Mouse (Mus musculus) CH12.LX (cell line): Measurements from ENCODE around the gene Prkca. TPM values are rescaled to one million over a fixed set of nuclear protein-coding genes. Genes with fewer than 3 reads are reported as not detected.

ENCODE experiments used
- DNase-seq: peaks from one replicate; pipeline ENCODE4 v3.0.0-alpha.2; 2013; ENCODE audit errors: extremely low read depth
- H3K27ac ChIP-seq: 2 replicates; pipeline ENCODE4 v1.5.1; 2012; ENCODE audit warnings: low read depth, mild to moderate bottlenecking, control low read depth, moderate library complexity; ENCODE audit not compliant: insufficient read depth
- H3K27me3 ChIP-seq: replicated peaks from 2 replicates; pipeline ENCODE3; 2012; ENCODE audit warnings: inconsistent platforms
- H3K36me3 ChIP-seq, 2 experiments: replicated peaks in 1 of 2; 2 replicates each; pipeline versions ENCODE3 to v1.6.1; 2012; ENCODE audit warnings: inconsistent platforms in 1 of 2, low read length in 1 of 2, mild to moderate bottlenecking in 1 of 2, mixed read lengths in 1 of 2, moderate library complexity in 1 of 2; ENCODE audit not compliant: control insufficient read depth in 1 of 2, insufficient read depth in 1 of 2
- H3K4me1 ChIP-seq, 2 experiments: 2 replicates each; pipeline ENCODE4 v1.6.1; 2012; ENCODE audit warnings: inconsistent platforms in 1 of 2, moderate library complexity in 1 of 2; ENCODE audit not compliant: insufficient read depth in 2 of 2, control insufficient read depth in 1 of 2
- H3K4me2 ChIP-seq: 2 replicates; pipeline ENCODE4 v1.6.1; 2012; ENCODE audit warnings: low read depth, mild to moderate bottlenecking, control low read depth; ENCODE audit not compliant: poor library complexity, insufficient read depth, severe bottlenecking
- H3K4me3 ChIP-seq, 3 experiments: fragments of 150-350 bp in 1 of 3; sonication (generic) in 1 of 3; replicated peaks in 1 of 3; 2 replicates each; pipeline versions ENCODE3 to v1.5.1; 2011 to 2012; ENCODE audit warnings: low read depth in 2 of 3, low read length in 2 of 3, mild to moderate bottlenecking in 2 of 3, moderate library complexity in 2 of 3, control low read depth in 1 of 3, improper control_type of control experiment in 1 of 3, inconsistent platforms in 1 of 3, mixed read lengths in 1 of 3; ENCODE audit not compliant: poor library complexity in 1 of 3
- H3K79me2 ChIP-seq: replicated peaks from 2 replicates; pipeline ENCODE4 v1.6.1; 2012; ENCODE audit warnings: mild to moderate bottlenecking, moderate library complexity; ENCODE audit not compliant: control insufficient read depth, poor library complexity, insufficient read depth, severe bottlenecking; ENCODE audit errors: extremely low read depth
- H3K9ac ChIP-seq: 2 replicates; pipeline ENCODE4 v1.6.1; 2012; ENCODE audit warnings: low read depth, mild to moderate bottlenecking, control low read depth, moderate library complexity; ENCODE audit not compliant: insufficient read depth
- H3K9me3 ChIP-seq: replicated peaks from 2 replicates; pipeline ENCODE3; 2012; ENCODE audit warnings: low read length, inconsistent platforms, mixed read lengths
- BHLHE40 ChIP-seq: IDR thresholded peaks from 2 replicates; pipeline ENCODE4 v1.6.1; 2011; ENCODE audit warnings: mild to moderate bottlenecking, low read depth, low read length, improper control_type of control experiment
- CHD2 ChIP-seq: IDR thresholded peaks from 2 replicates; pipeline ENCODE4 v1.6.1; 2011; ENCODE audit warnings: low read length, improper control_type of control experiment
- CTCF ChIP-seq, 2 experiments: IDR thresholded peaks in 1 of 2; conservative IDR thresholded peaks in 1 of 2; 2 replicates each; pipeline ENCODE4 v1.5.1; 2011 to 2012; ENCODE audit warnings: low read depth in 2 of 2, low read length in 2 of 2, improper control_type of control experiment in 1 of 2, inconsistent platforms in 1 of 2, mild to moderate bottlenecking in 1 of 2, moderate library complexity in 1 of 2
- GABPA ChIP-seq: IDR thresholded peaks from 2 replicates; pipeline ENCODE4 v1.6.1; 2012; ENCODE audit warnings: low read depth, low read length, improper control_type of control experiment, inconsistent platforms; ENCODE audit not compliant: insufficient replicate concordance
- HCFC1 ChIP-seq: IDR thresholded peaks from 2 replicates; pipeline ENCODE4 v1.6.1; 2012; ENCODE audit warnings: low read depth, mild to moderate bottlenecking, inconsistent platforms, low read length, improper control_type of control experiment
- JUN ChIP-seq: IDR thresholded peaks from 2 replicates; pipeline ENCODE4 v1.6.1; 2011; ENCODE audit warnings: low read depth, mild to moderate bottlenecking, low read length, improper control_type of control experiment, moderate library complexity; ENCODE audit not compliant: insufficient read depth
- MAFK ChIP-seq: IDR thresholded peaks from 2 replicates; pipeline ENCODE4 v1.6.1; 2011; ENCODE audit warnings: low read length, improper control_type of control experiment; ENCODE audit not compliant: insufficient replicate concordance
- MAX ChIP-seq: IDR thresholded peaks from 2 replicates; pipeline ENCODE4 v1.6.1; 2011; ENCODE audit warnings: low read length, improper control_type of control experiment
- MAZ ChIP-seq: IDR thresholded peaks from 2 replicates; pipeline ENCODE4 v1.6.1; 2012; ENCODE audit warnings: low read depth, mild to moderate bottlenecking, inconsistent platforms, low read length, improper control_type of control experiment, moderate library complexity
- MEF2A ChIP-seq: IDR thresholded peaks from 2 replicates; pipeline ENCODE4 v1.6.1; 2014; ENCODE audit warnings: low read depth, mild to moderate bottlenecking, inconsistent platforms, low read length, improper control_type of control experiment, borderline replicate concordance
- MYC ChIP-seq: IDR thresholded peaks from 2 replicates; pipeline ENCODE4 v1.6.1; 2011; ENCODE audit warnings: low read depth, mild to moderate bottlenecking, improper control_type of control experiment, low read length
- NRF1 ChIP-seq: IDR thresholded peaks from 2 replicates; pipeline ENCODE4 v1.6.1; 2014; ENCODE audit warnings: low read depth, mild to moderate bottlenecking, inconsistent platforms, low read length, improper control_type of control experiment, moderate library complexity
- PAX5 ChIP-seq: IDR thresholded peaks from 2 replicates; pipeline ENCODE4 v1.6.1; 2012; ENCODE audit warnings: low read length, inconsistent platforms, mixed read lengths
- POLR2AphosphoS2 ChIP-seq: IDR thresholded peaks from 2 replicates; pipeline ENCODE4 v1.6.1; 2011; ENCODE audit warnings: low read depth, low read length, improper control_type of control experiment
- RAD21 ChIP-seq: IDR thresholded peaks from 2 replicates; pipeline ENCODE4 v1.6.1; 2011; ENCODE audit warnings: low read depth, mild to moderate bottlenecking, low read length, improper control_type of control experiment, moderate library complexity
- RCOR1 ChIP-seq: conservative IDR thresholded peaks from 2 replicates; pipeline ENCODE4 v1.6.1; 2012; ENCODE audit warnings: low read depth, mild to moderate bottlenecking, inconsistent platforms, low read length, improper control_type of control experiment
- SMC3 ChIP-seq: IDR thresholded peaks from 2 replicates; pipeline ENCODE4 v1.6.1; 2011; ENCODE audit warnings: low read depth, low read length, improper control_type of control experiment
- UBTF ChIP-seq: IDR thresholded peaks from 2 replicates; pipeline ENCODE4 v1.6.1; 2012; ENCODE audit warnings: low read depth, mild to moderate bottlenecking, inconsistent platforms, low read length, improper control_type of control experiment, moderate library complexity
- ZC3H11A ChIP-seq: IDR thresholded peaks from 2 replicates; pipeline ENCODE4 v1.6.1; 2012; ENCODE audit warnings: low read depth, mild to moderate bottlenecking, inconsistent platforms, low read length, improper control_type of control experiment
- ZKSCAN1 ChIP-seq: IDR thresholded peaks from 2 replicates; pipeline ENCODE4 v1.6.1; 2012; ENCODE audit warnings: low read depth, inconsistent platforms, low read length, improper control_type of control experiment, borderline replicate concordance
- ZMIZ1 ChIP-seq: IDR thresholded peaks from 2 replicates; pipeline ENCODE4 v1.6.1; 2012; ENCODE audit warnings: low read depth, mild to moderate bottlenecking, inconsistent platforms, low read length, improper control_type of control experiment
- ZNF384 ChIP-seq: IDR thresholded peaks from 2 replicates; pipeline ENCODE4 v1.6.1; 2012; ENCODE audit warnings: low read depth, low read length, improper control_type of control experiment, inconsistent platforms
- dilution Hi-C: fragments of 300-500 bp; cut with MboI; formaldehyde crosslinking; loops from 2 replicates; pipeline ENCODE4 v1.14.3; 2020; ENCODE audit warnings: low sequenced_read_pairs; ENCODE audit not compliant: extremely low pct_unique_long_range_greater_than_20kb, extremely low pct_ligation_motif_present
- in situ Hi-C: fragments of 300-500 bp; cut with MboI; formaldehyde crosslinking; loops from 3 replicates; pipeline ENCODE4 v1.14.3; 2019; ENCODE audit warnings: low sequenced_read_pairs, low pct_ligation_motif_present, low pct_unique_long_range_greater_than_20kb, mixed read lengths
- polyA plus RNA-seq: library from polyadenylated mRNA; unstranded; fragments of >175 nt; gene quantifications from 2 replicates; pipeline ENCODE4 v1.2.1, GENCODE M21; 2012; ENCODE audit warnings: low read depth; ENCODE audit not compliant: insufficient read length
- total RNA-seq, 2 experiments: library from RNA; depleted of rRNA; stranded (reverse); fragments of 300-350 nt in 1 of 2; fragments of >200 nt in 1 of 2; gene quantifications; 2 replicates each; pipeline ENCODE4 v1.2.3; 2012 to 2014

The Prkca gene
- total and polyA plus RNA-seq, 3 experiments = 40.0 to 107 (median 43.7) TPM

- no peak overlapping the region for H3K4me3 ChIP-seq
These were observed 439.6 kb downstream of the Prkca start for GRCm38 (mm10) chr11:107903966-107904605.

GRCm38 (mm10) chr11:107900470-107900869 lies 443.3 kb downstream of the Prkca start:
- H3K36me3 ChIP-seq = no peaks in the 10 kb centered on the region
- no peak overlapping the region for H3K4me2 ChIP-seq
- in situ Hi-C loops = no loop called here
- no peak overlapping the region for H3K27ac ChIP-seq
- dilution Hi-C loops = no loop called here
- DNase-seq = peak; percentile 23
- H3K4me3 ChIP-seq = no peak overlapping the region
- TF ChIP-seq MYC (no peak; the same call in 1 of the 2 replicates), SMC3 (peak; percentile 58), CTCF (conservative IDR thresholded peaks at IDR 0.05 in 1 of 2, IDR thresholded peaks at IDR 0.05 in 1 of 2; ENCODE audit: low read depth in 2 of 2, low read length in 2 of 2) (peak; percentile 45 to 65; a peak in 3 of 4 replicates), NRF1 (no peak), RAD21 (peak; percentile 59), BHLHE40 (peak; percentile 81), CHD2 (peak; percentile 25; the same call in 1 of the 2 replicates), MEF2A (no peak)
- peaks cover 2% of the 10 kb centered on the region for H3K27me3 ChIP-seq
- H3K4me1 ChIP-seq = peaks cover 0 to 8% of the 10 kb centered on the region in 2 experiments; a peak in 1 of 4 replicates
- H3K9me3 ChIP-seq = peaks cover 2% of the 10 kb centered on the region
- no peaks in the 10 kb centered on the region for H3K79me2 ChIP-seq
- no peak overlapping the region for H3K9ac ChIP-seq

More at GRCm38 (mm10) chr11:107903966-107904605, 439.6 kb downstream of the Prkca start:
- H3K27me3 ChIP-seq = no peaks in the 10 kb centered on the region
- dilution Hi-C loops (no loop called here), in situ Hi-C loops (no loop called here)
- H3K27ac ChIP-seq = no peak overlapping the region
- no peaks in the 10 kb centered on the region for H3K36me3 ChIP-seq
- no peaks in the 10 kb centered on the region for H3K79me2 ChIP-seq
- peaks cover 7% of the 10 kb centered on the region for H3K9me3 ChIP-seq
- TF ChIP-seq MAX (no peak), MYC (no peak), MAZ (no peak), ZNF384 (no peak), ZC3H11A (no peak), RCOR1 (no peak), GABPA (no peak), HCFC1 (no peak), PAX5 (no peak), BHLHE40 (no peak), POLR2AphosphoS2 (no peak), ZKSCAN1 (no peak), MAFK (no peak), ZMIZ1 (no peak), JUN (no peak), UBTF (no peak), MEF2A (no peak), CTCF (conservative IDR thresholded peaks at IDR 0.05 in 1 of 2, IDR thresholded peaks at IDR 0.05 in 1 of 2; ENCODE audit: low read depth in 2 of 2, low read length in 2 of 2) (no peak)
- H3K4me1 ChIP-seq = peaks cover 0 to 2% of the 10 kb centered on the region in 2 experiments; a peak in 1 of 4 replicates
- no peak overlapping the region for H3K9ac ChIP-seq
- no peak for DNase-seq
- no peak overlapping the region for H3K4me2 ChIP-seq
